Mouse (Mus musculus): ENCODE measurements around the gene Def8. TPM values are rescaled to one million over a fixed set of nuclear protein-coding genes. Genes with fewer than 3 reads are reported as not detected.
"Not testable (repeated sequence)": the region's sequence is repeated elsewhere in the genome, so short reads cannot be mapped to it uniquely, and the experiment has no call there.

Gene Def8
- polyA plus RNA-seq, 1 experiment from 2014 or later = 49.5 TPM

GRCm38 (mm10) chr8:123410788-123411187 is 12.5 kb upstream of the Def8 start:
- Histone ChIP-seq H3K9ac (ENCODE audit: low read depth, low read length) (peak overlapping the region; percentile 100), H3K36me3 (ENCODE audit: control insufficient read depth, insufficient read depth, low read length) (no peaks in the 10 kb centered on the region), H3K4me1 (ENCODE audit: control insufficient read depth, insufficient read depth, low read length) (peaks cover 22% of the 10 kb centered on the region), H3K4me3 (ENCODE audit: low read depth, low read length) (peak overlapping the region; percentile 93), H3K4me2 (ENCODE audit: low read length) (peak overlapping the region; percentile 99), H3K9me3 (replicated peaks; ENCODE audit: control insufficient read depth, low read length, poor library complexity, severe bottlenecking) (no peaks in the 10 kb centered on the region), H3K27ac (ENCODE audit: low read length) (peak overlapping the region; percentile 99), H3K27me3 (ENCODE audit: control insufficient read depth, insufficient read depth, low read depth, low read length) (no peaks in the 10 kb centered on the region)
- ATAC-seq = peak; percentile 25
- WGBS = 2% methylated on average over 11 of the region's 11 CpGs

GRCm38 (mm10) chr8:123411246-123411645 is 12.1 kb upstream of the Def8 start, which contains the start of gene Tubb3:
Gene Tubb3, plus strand, starts transcription at chr8:123411424.
- Histone ChIP-seq H3K4me1 (ENCODE audit: control insufficient read depth, insufficient read depth, low read length) (peaks cover 26% of the 10 kb centered on the region), H3K4me2 (ENCODE audit: low read length) (peak within 1 kb of the TSS; percentile 99), H3K9ac (ENCODE audit: low read depth, low read length) (peak within 1 kb of the TSS; percentile 100), H3K27me3 (ENCODE audit: control insufficient read depth, insufficient read depth, low read depth, low read length) (no peaks in the 10 kb centered on the region), H3K4me3 (ENCODE audit: low read depth, low read length) (peak within 1 kb of the TSS; percentile 93), H3K36me3 (ENCODE audit: control insufficient read depth, insufficient read depth, low read length) (no peaks in the 10 kb centered on the region), H3K27ac (ENCODE audit: low read length) (peak within 1 kb of the TSS; percentile 99), H3K9me3 (replicated peaks; ENCODE audit: control insufficient read depth, low read length, poor library complexity, severe bottlenecking) (no peaks in the 10 kb centered on the region)
- peak; percentile 95 for ATAC-seq
- under 1% methylated on average over 29 of the region's 29 CpGs for whole genome bisulfite sequencing

- Histone ChIP-seq H3K4me1 (ENCODE audit: control insufficient read depth, insufficient read depth, low read length) (peaks cover 29% of the 10 kb centered on the region), H3K27ac (ENCODE audit: low read length) (peak overlapping the region; percentile 99), H3K9me3 (replicated peaks; ENCODE audit: control insufficient read depth, low read length, poor library complexity, severe bottlenecking) (no peaks in the 10 kb centered on the region), H3K4me3 (ENCODE audit: low read depth, low read length) (peak overlapping the region; percentile 93), H3K27me3 (ENCODE audit: control insufficient read depth, insufficient read depth, low read depth, low read length) (no peaks in the 10 kb centered on the region), H3K4me2 (ENCODE audit: low read length) (peak overlapping the region; percentile 99), H3K36me3 (ENCODE audit: control insufficient read depth, insufficient read depth, low read length) (no peaks in the 10 kb centered on the region), H3K9ac (ENCODE audit: low read depth, low read length) (peak overlapping the region; percentile 100)
- ATAC-seq = peak; percentile 55
- WGBS = under 1% methylated on average over 16 of the region's 16 CpGs
These were observed 11.5 kb upstream of the Def8 start for GRCm38 (mm10) chr8:123411781-123412327.

GRCm38 (mm10) chr8:123412560-123413170 is 10.7 kb upstream of the Def8 start:
- Histone ChIP-seq H3K36me3 (ENCODE audit: control insufficient read depth, insufficient read depth, low read length) (no peaks in the 10 kb centered on the region), H3K9me3 (replicated peaks; ENCODE audit: control insufficient read depth, low read length, poor library complexity, severe bottlenecking) (no peaks in the 10 kb centered on the region), H3K27me3 (ENCODE audit: control insufficient read depth, insufficient read depth, low read depth, low read length) (no peaks in the 10 kb centered on the region), H3K4me1 (ENCODE audit: control insufficient read depth, insufficient read depth, low read length) (peaks cover 33% of the 10 kb centered on the region), H3K27ac (ENCODE audit: low read length) (peak overlapping the region; percentile 99), H3K4me3 (ENCODE audit: low read depth, low read length) (peak overlapping the region; percentile 93), H3K4me2 (ENCODE audit: low read length) (peak overlapping the region; percentile 99), H3K9ac (ENCODE audit: low read depth, low read length) (peak overlapping the region; percentile 100)
- under 1% methylated on average over 12 of the region's 12 CpGs for WGBS
- no peak for ATAC-seq

GRCm38 (mm10) chr8:123414255-123414654 is 9.1 kb upstream of the Def8 start:
- H3K9ac ChIP-seq (ENCODE audit: low read depth, low read length) = peak overlapping the region; percentile 100
- peak overlapping the region; percentile 99 for H3K4me2 ChIP-seq (ENCODE audit: low read length)
- H3K27me3 ChIP-seq (ENCODE audit: control insufficient read depth, insufficient read depth, low read depth, low read length) = no peaks in the 10 kb centered on the region
- H3K4me1 ChIP-seq (ENCODE audit: control insufficient read depth, insufficient read depth, low read length) = peaks cover 34% of the 10 kb centered on the region
- peaks cover 10% of the 10 kb centered on the region for H3K36me3 ChIP-seq (ENCODE audit: control insufficient read depth, insufficient read depth, low read length)
- peak overlapping the region; percentile 93 for H3K4me3 ChIP-seq (ENCODE audit: low read depth, low read length)
- ATAC-seq = no peak
- H3K27ac ChIP-seq (ENCODE audit: low read length) = peak overlapping the region; percentile 99
- no peaks in the 10 kb centered on the region for H3K9me3 ChIP-seq (replicated peaks; ENCODE audit: control insufficient read depth, low read length, poor library complexity, severe bottlenecking)
- WGBS = 7% methylated on average over 9 of the region's 9 CpGs

GRCm38 (mm10) chr8:123414997-123415696 is 8.2 kb upstream of the Def8 start:
- H3K9ac ChIP-seq (ENCODE audit: low read depth, low read length) = not testable (repeated sequence)
- WGBS = 78% methylated on average over 5 of the region's 5 CpGs
- peaks cover 16% of the 10 kb centered on the region for H3K36me3 ChIP-seq (ENCODE audit: control insufficient read depth, insufficient read depth, low read length)

GRCm38 (mm10) chr8:123415967-123416943 is 7.1 kb upstream of the Def8 start:
- no peak for ATAC-seq
- H3K27ac ChIP-seq (ENCODE audit: low read length) = no peak overlapping the region
- peak overlapping the region; percentile 99 for H3K4me2 ChIP-seq (ENCODE audit: low read length)
- 86% methylated on average over 8 of the region's 8 CpGs for WGBS
- no peaks in the 10 kb centered on the region for H3K27me3 ChIP-seq (ENCODE audit: control insufficient read depth, insufficient read depth, low read depth, low read length)
- H3K4me1 ChIP-seq (ENCODE audit: control insufficient read depth, insufficient read depth, low read length) = peaks cover 26% of the 10 kb centered on the region
- H3K9ac ChIP-seq (ENCODE audit: low read depth, low read length) = 0 out of 2 replicates have a peak overlapping the region, but pooled peaks have one; percentile 17
- peaks cover 24% of the 10 kb centered on the region for H3K36me3 ChIP-seq (ENCODE audit: control insufficient read depth, insufficient read depth, low read length)
- H3K9me3 ChIP-seq (replicated peaks; ENCODE audit: control insufficient read depth, low read length, poor library complexity, severe bottlenecking) = no peaks in the 10 kb centered on the region
- H3K4me3 ChIP-seq (ENCODE audit: low read depth, low read length) = peak overlapping the region; percentile 18; the same call in 1 of the 2 replicates

More at GRCm38 (mm10) chr8:123414997-123415696, 8.2 kb upstream of the Def8 start:
- not testable (repeated sequence) for ATAC-seq; H3K9me3 ChIP-seq (replicated peaks; ENCODE audit: control insufficient read depth, low read length, poor library complexity, severe bottlenecking); H3K27ac ChIP-seq (ENCODE audit: low read length); H3K27me3 ChIP-seq (ENCODE audit: control insufficient read depth, insufficient read depth, low read depth, low read length)
- H3K4me3 ChIP-seq (ENCODE audit: low read depth, low read length) = peak overlapping the region; percentile 93
- peaks cover 26% of the 10 kb centered on the region for H3K4me1 ChIP-seq (ENCODE audit: control insufficient read depth, insufficient read depth, low read length)
- H3K4me2 ChIP-seq (ENCODE audit: low read length) = peak overlapping the region; percentile 99

- Histone ChIP-seq H3K36me3 (ENCODE audit: control insufficient read depth, insufficient read depth, low read length) (peaks cover 29% of the 10 kb centered on the region), H3K27ac (ENCODE audit: low read length) (no peak overlapping the region), H3K4me3 (ENCODE audit: low read depth, low read length) (no peak overlapping the region), H3K9me3 (replicated peaks; ENCODE audit: control insufficient read depth, low read length, poor library complexity, severe bottlenecking) (no peaks in the 10 kb centered on the region), H3K9ac (ENCODE audit: low read depth, low read length) (0 out of 2 replicates have a peak overlapping the region, but pooled peaks have one; percentile 17), H3K27me3 (ENCODE audit: control insufficient read depth, insufficient read depth, low read depth, low read length) (no peaks in the 10 kb centered on the region), H3K4me1 (ENCODE audit: control insufficient read depth, insufficient read depth, low read length) (peaks cover 26% of the 10 kb centered on the region), H3K4me2 (ENCODE audit: low read length) (peak overlapping the region; percentile 99)
- 76% methylated on average over 8 of the region's 8 CpGs for WGBS
- ATAC-seq = no peak
These were observed 6.3 kb upstream of the Def8 start for GRCm38 (mm10) chr8:123416944-123417555.
